Mouse (Mus musculus): ENCODE data around the gene Glcci1. TPM values are rescaled to one million over a fixed set of nuclear protein-coding genes. Genes with fewer than 3 reads are reported as not detected.

Gene Glcci1
- polyA plus RNA-seq, 1 experiment from 2014 or later = 10.9 TPM

GRCm38 (mm10) chr6:8556849-8557571 lies 47.6 kb downstream of the Glcci1 start:
- H3K9ac ChIP-seq (replicated peaks; ENCODE audit: low read depth, low read length) = no peak overlapping the region
- 91% methylated on average over 5 of the region's 5 CpGs for WGBS

GRCm38 (mm10) chr6:8560682-8561081 lies 51.3 kb downstream of the Glcci1 start:
- H3K36me3 ChIP-seq (ENCODE audit: control insufficient read depth, insufficient read depth, low read length) = peaks cover 6% of the 10 kb centered on the region; the same call in 1 of the 2 replicates
- no peak for ATAC-seq (ENCODE audit: insufficient number of reproducible peaks, insufficient read depth, low FRiP score, low read depth)
- H3K9me3 ChIP-seq (ENCODE audit: control insufficient read depth, low read depth, low read length) = no peaks in the 10 kb centered on the region
- no peaks in the 10 kb centered on the region for H3K4me1 ChIP-seq (ENCODE audit: control insufficient read depth, insufficient read depth, low read length)
- no peak overlapping the region for H3K4me2 ChIP-seq (replicated peaks; ENCODE audit: low read depth, low read length)
- H3K4me3 ChIP-seq (ENCODE audit: low read depth, low read length) = no peak overlapping the region
- 84% methylated on average over 2 of the region's 2 CpGs for WGBS
- H3K27me3 ChIP-seq (ENCODE audit: control insufficient read depth, insufficient read depth, low read length) = no peaks in the 10 kb centered on the region
- H3K27ac ChIP-seq (ENCODE audit: low read length) = no peak overlapping the region
- H3K9ac ChIP-seq (replicated peaks; ENCODE audit: low read depth, low read length) = no peak overlapping the region

More at GRCm38 (mm10) chr6:8556849-8557571, 47.6 kb downstream of the Glcci1 start:
- no peaks in the 10 kb centered on the region for H3K4me1 ChIP-seq (ENCODE audit: control insufficient read depth, insufficient read depth, low read length)
- H3K4me3 ChIP-seq (ENCODE audit: low read depth, low read length) = no peak overlapping the region
- ATAC-seq (ENCODE audit: insufficient number of reproducible peaks, insufficient read depth, low FRiP score, low read depth) = no peak
- no peaks in the 10 kb centered on the region for H3K27me3 ChIP-seq (ENCODE audit: control insufficient read depth, insufficient read depth, low read length)
- H3K9me3 ChIP-seq (ENCODE audit: control insufficient read depth, low read depth, low read length) = no peaks in the 10 kb centered on the region
- peaks cover 6% of the 10 kb centered on the region; the same call in 1 of the 2 replicates for H3K36me3 ChIP-seq (ENCODE audit: control insufficient read depth, insufficient read depth, low read length)
- no peak overlapping the region for H3K27ac ChIP-seq (ENCODE audit: low read length)
- no peak overlapping the region for H3K4me2 ChIP-seq (replicated peaks; ENCODE audit: low read depth, low read length)

DNA sequence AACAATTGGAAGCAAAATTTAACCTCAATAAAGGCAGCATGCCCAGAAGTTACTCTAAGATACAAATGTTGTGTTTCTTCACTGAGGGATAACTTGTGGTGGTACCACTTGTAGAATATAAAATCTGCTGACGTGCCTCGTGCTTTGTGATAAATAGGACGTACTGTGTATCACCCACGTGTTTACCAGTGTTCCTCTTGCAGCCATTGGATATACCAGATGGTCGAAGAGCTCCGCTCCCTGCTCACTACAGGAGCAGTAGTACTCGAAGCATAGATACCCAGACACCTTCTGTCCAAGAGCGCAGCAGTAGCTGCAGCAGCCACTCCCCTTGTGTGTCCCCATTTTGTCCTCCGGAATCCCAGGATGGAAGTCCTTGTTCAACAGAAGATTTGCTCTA lies 73.0 kb downstream of the Glcci1 start:
- ATAC-seq (ENCODE audit: insufficient number of reproducible peaks, insufficient read depth, low FRiP score, low read depth) = no peak
- no peaks in the 10 kb centered on the region for H3K4me1 ChIP-seq (ENCODE audit: control insufficient read depth, insufficient read depth, low read length)
- H3K4me2 ChIP-seq (replicated peaks; ENCODE audit: low read depth, low read length) = no peak overlapping the region
- WGBS = 95% methylated on average over 9 of the region's 9 CpGs
- no peaks in the 10 kb centered on the region for H3K9me3 ChIP-seq (ENCODE audit: control insufficient read depth, low read depth, low read length)
- no peak overlapping the region for H3K27ac ChIP-seq (ENCODE audit: low read length)
- H3K9ac ChIP-seq (replicated peaks; ENCODE audit: low read depth, low read length) = no peak overlapping the region
- H3K36me3 ChIP-seq (ENCODE audit: control insufficient read depth, insufficient read depth, low read length) = peaks cover 4% of the 10 kb centered on the region; the same call in 1 of the 2 replicates
- H3K27me3 ChIP-seq (ENCODE audit: control insufficient read depth, insufficient read depth, low read length) = no peaks in the 10 kb centered on the region
- H3K4me3 ChIP-seq (ENCODE audit: low read depth, low read length) = no peak overlapping the region

DNA sequence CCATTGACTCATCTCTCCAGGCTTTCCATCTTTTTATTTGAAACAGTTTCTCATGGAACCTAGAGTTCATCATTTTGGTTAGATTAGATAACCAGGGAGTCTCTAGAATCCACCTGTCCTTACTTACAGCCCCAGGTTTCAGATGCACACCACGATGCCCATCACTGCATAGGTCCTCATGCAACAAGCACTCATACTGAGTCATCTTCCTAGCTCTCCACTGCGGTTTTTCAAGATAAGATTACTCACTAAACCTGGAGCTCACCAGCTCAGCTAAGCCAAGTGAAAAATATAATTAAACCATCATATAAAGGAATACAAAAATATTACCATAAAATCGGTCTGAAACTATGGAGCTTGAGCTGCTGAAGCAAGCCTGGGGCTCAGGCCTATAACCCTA lies 74.5 kb downstream of the Glcci1 start:
- 86% methylated on average over 3 of the region's 3 CpGs for WGBS
- Histone ChIP-seq H3K9me3 (ENCODE audit: control insufficient read depth, low read depth, low read length) (no peaks in the 10 kb centered on the region), H3K9ac (replicated peaks; ENCODE audit: low read depth, low read length) (no peak overlapping the region), H3K36me3 (ENCODE audit: control insufficient read depth, insufficient read depth, low read length) (peaks cover 4% of the 10 kb centered on the region; the same call in 1 of the 2 replicates), H3K27me3 (ENCODE audit: control insufficient read depth, insufficient read depth, low read length) (no peaks in the 10 kb centered on the region), H3K27ac (ENCODE audit: low read length) (no peak overlapping the region), H3K4me2 (replicated peaks; ENCODE audit: low read depth, low read length) (no peak overlapping the region), H3K4me3 (ENCODE audit: low read depth, low read length) (no peak overlapping the region), H3K4me1 (ENCODE audit: control insufficient read depth, insufficient read depth, low read length) (no peaks in the 10 kb centered on the region)
- ATAC-seq (ENCODE audit: insufficient number of reproducible peaks, insufficient read depth, low FRiP score, low read depth) = no peak

GRCm38 (mm10) chr6:8591665-8592064 lies 82.3 kb downstream of the Glcci1 start:
- no peak overlapping the region for H3K27ac ChIP-seq (ENCODE audit: low read length)
- no peaks in the 10 kb centered on the region; the same call in 1 of the 2 replicates for H3K36me3 ChIP-seq (ENCODE audit: control insufficient read depth, insufficient read depth, low read length)
- no peak overlapping the region for H3K4me3 ChIP-seq (ENCODE audit: low read depth, low read length)
- no peaks in the 10 kb centered on the region for H3K9me3 ChIP-seq (ENCODE audit: control insufficient read depth, low read depth, low read length)
- no peaks in the 10 kb centered on the region for H3K4me1 ChIP-seq (ENCODE audit: control insufficient read depth, insufficient read depth, low read length)
- H3K9ac ChIP-seq (replicated peaks; ENCODE audit: low read depth, low read length) = no peak overlapping the region
- no peak overlapping the region for H3K4me2 ChIP-seq (replicated peaks; ENCODE audit: low read depth, low read length)
- no peak for ATAC-seq (ENCODE audit: insufficient number of reproducible peaks, insufficient read depth, low FRiP score, low read depth)
- H3K27me3 ChIP-seq (ENCODE audit: control insufficient read depth, insufficient read depth, low read length) = no peaks in the 10 kb centered on the region
- WGBS = 86% methylated on average over 9 of the region's 9 CpGs

GRCm38 (mm10) chr6:8617369-8617768 lies 108.0 kb downstream of the Glcci1 start:
- Histone ChIP-seq H3K27ac (ENCODE audit: low read length) (no peak overlapping the region), H3K4me1 (ENCODE audit: control insufficient read depth, insufficient read depth, low read length) (no peaks in the 10 kb centered on the region), H3K4me3 (ENCODE audit: low read depth, low read length) (no peak overlapping the region), H3K4me2 (replicated peaks; ENCODE audit: low read depth, low read length) (no peak overlapping the region), H3K36me3 (ENCODE audit: control insufficient read depth, insufficient read depth, low read length) (no peaks in the 10 kb centered on the region), H3K27me3 (ENCODE audit: control insufficient read depth, insufficient read depth, low read length) (no peaks in the 10 kb centered on the region), H3K9me3 (ENCODE audit: control insufficient read depth, low read depth, low read length) (no peaks in the 10 kb centered on the region), H3K9ac (replicated peaks; ENCODE audit: low read depth, low read length) (no peak overlapping the region)
- ATAC-seq (ENCODE audit: insufficient number of reproducible peaks, insufficient read depth, low FRiP score, low read depth) = no peak
- 62% methylated on average over 2 of the region's 2 CpGs for WGBS

GRCm38 (mm10) chr6:8619582-8620350 lies 110.4 kb downstream of the Glcci1 start:
- Histone ChIP-seq H3K4me2 (replicated peaks; ENCODE audit: low read depth, low read length) (no peak overlapping the region), H3K4me3 (ENCODE audit: low read depth, low read length) (no peak overlapping the region), H3K27ac (ENCODE audit: low read length) (no peak overlapping the region), H3K27me3 (ENCODE audit: control insufficient read depth, insufficient read depth, low read length) (no peaks in the 10 kb centered on the region), H3K9me3 (ENCODE audit: control insufficient read depth, low read depth, low read length) (no peaks in the 10 kb centered on the region), H3K9ac (replicated peaks; ENCODE audit: low read depth, low read length) (no peak overlapping the region), H3K36me3 (ENCODE audit: control insufficient read depth, insufficient read depth, low read length) (no peaks in the 10 kb centered on the region), H3K4me1 (ENCODE audit: control insufficient read depth, insufficient read depth, low read length) (no peaks in the 10 kb centered on the region)
- 76% methylated on average over 4 of the region's 4 CpGs for WGBS
- ATAC-seq (ENCODE audit: insufficient number of reproducible peaks, insufficient read depth, low FRiP score, low read depth) = no peak

DNA sequence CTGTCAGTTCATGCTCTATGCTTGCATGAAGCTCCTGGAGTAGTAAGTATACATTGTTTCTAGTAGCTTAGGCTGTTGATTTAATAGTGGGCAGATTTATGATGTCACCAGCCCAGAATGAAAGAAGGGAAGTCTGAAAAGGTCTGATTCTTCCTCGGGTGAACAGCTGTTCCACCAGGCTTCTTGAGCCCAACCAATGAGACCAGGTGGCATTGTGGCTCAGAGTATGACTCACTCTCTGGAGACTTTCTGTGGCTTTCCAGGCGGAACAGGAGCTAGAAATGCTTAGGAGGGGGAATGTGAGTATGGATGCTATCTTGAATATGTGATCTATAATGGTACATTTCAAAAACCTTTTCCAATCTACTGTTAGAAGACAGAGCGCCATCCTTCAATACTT lies 113.6 kb downstream of the Glcci1 start:
- Histone ChIP-seq H3K27me3 (ENCODE audit: control insufficient read depth, insufficient read depth, low read length) (no peaks in the 10 kb centered on the region), H3K36me3 (ENCODE audit: control insufficient read depth, insufficient read depth, low read length) (no peaks in the 10 kb centered on the region), H3K27ac (ENCODE audit: low read length) (no peak overlapping the region), H3K4me3 (ENCODE audit: low read depth, low read length) (no peak overlapping the region), H3K9me3 (ENCODE audit: control insufficient read depth, low read depth, low read length) (no peaks in the 10 kb centered on the region), H3K4me1 (ENCODE audit: control insufficient read depth, insufficient read depth, low read length) (no peaks in the 10 kb centered on the region), H3K4me2 (replicated peaks; ENCODE audit: low read depth, low read length) (no peak overlapping the region), H3K9ac (replicated peaks; ENCODE audit: low read depth, low read length) (no peak overlapping the region)
- ATAC-seq (ENCODE audit: insufficient number of reproducible peaks, insufficient read depth, low FRiP score, low read depth) = no peak
- WGBS = 69% methylated on average over 3 of the region's 3 CpGs
